Mouse (Mus musculus): ENCODE results near the gene Gnai2. TPM values are rescaled to one million over a fixed set of nuclear protein-coding genes. Genes with fewer than 3 reads are reported as not detected.
"Not testable (repeated sequence)": the region's sequence is repeated elsewhere in the genome, so short reads cannot be mapped to it uniquely, and the experiment has no call there.

Gene Gnai2
- polyA plus RNA-seq, 1 experiment: 301 TPM

DNA sequence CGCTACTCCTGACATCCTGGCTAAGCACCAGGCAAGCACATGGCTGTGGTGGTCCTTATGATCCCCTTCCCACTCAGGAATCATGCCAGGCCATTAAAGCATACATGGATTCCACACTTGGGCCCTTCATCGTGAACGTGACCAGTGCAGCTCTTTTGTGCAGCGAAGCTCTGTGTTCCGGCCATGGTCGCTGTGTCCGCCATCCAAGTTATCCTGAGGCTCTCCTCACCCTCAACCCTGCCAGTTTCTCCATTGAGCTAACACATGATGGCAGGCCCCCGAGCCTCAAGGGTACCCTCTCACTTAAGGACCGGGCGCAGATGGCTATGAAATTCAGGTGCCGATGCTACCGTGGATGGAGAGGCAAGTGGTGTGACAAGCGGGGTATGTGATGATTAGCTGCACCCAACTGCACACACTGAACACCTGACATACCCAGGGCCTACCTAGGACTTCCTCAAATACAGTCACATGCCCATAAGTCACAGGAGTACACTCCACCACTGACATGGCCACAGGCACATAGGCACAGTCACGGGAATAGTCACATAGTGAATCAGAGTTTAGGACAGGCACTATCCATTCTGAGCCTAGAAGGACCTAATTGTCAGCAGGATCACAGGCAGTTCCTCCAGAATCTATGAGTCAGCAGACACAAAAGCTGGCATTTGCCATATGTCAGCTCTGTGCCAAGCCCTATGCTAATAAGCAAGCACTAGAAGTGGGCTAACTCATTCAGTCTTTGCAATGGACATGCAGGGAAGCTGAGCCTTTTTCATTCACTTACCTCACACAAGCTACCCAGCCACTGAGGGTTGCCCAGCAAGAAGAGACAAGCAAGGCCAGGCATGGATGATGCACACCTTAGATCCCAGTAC, 55.9 kb downstream of the Gnai2 start:
- Histone ChIP-seq H3K27me3 (ENCODE audit: control insufficient read depth, insufficient read depth, low read length) (no peaks in the 10 kb centered on the region), H3K4me1 (ENCODE audit: control insufficient read depth, insufficient read depth, low read length) (peaks cover 29% of the 10 kb centered on the region), H3K4me3 (replicated peaks; ENCODE audit: insufficient read depth, low read depth, low read length) (no peak overlapping the region), H3K27ac (ENCODE audit: insufficient read depth, low read length) (peak overlapping the region; percentile 16; the same call in 1 of the 2 replicates)
- 71% methylated on average over 14 of the region's 14 CpGs for WGBS
- peak; percentile 59 to 86 for DNase-seq
- TF ChIP-seq CTCF (IDR thresholded peaks at IDR 0.05; ENCODE audit: borderline replicate concordance, insufficient read depth, low read depth, low read length): no peak
- 0 out of 2 replicates have a peak, but pooled peaks have one; percentile 13 for TF ChIP-seq POLR2A (IDR thresholded peaks at IDR 0.05; ENCODE audit: borderline replicate concordance, insufficient read depth, low read length)

DNA sequence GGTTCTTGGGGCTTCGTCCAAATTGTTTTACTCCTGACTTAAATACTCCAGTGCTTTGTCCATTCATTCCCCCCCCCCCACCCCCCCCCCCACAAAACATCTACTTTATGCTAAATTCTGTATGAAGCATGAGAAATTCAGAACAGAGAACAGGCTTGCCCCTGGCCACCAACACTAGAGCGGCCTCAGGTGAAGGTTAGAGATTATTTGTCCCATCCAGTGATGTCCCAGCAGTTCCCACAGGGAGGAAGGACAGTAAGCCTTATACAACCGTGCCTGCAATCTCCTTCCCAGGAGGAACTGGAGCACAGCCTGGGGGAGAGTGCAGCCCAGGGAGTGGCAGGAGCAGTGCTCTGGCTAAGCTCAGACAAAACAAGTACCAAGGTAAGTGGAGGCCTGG, 56.6 kb downstream of the Gnai2 start, which contains the start of gene Naa80:
Naa80 (plus strand) TSS at position 301 of the 400 bp plus-strand sequence.
- TF ChIP-seq POLR2A (IDR thresholded peaks at IDR 0.05; ENCODE audit: borderline replicate concordance, insufficient read depth, low read length): no peak
- TF ChIP-seq CTCF (IDR thresholded peaks at IDR 0.05; ENCODE audit: borderline replicate concordance, insufficient read depth, low read depth, low read length): no peak
- H3K27me3 ChIP-seq (ENCODE audit: control insufficient read depth, insufficient read depth, low read length): no peaks in the 10 kb centered on the region
- no peak within 1 kb of the TSS for H3K4me3 ChIP-seq (replicated peaks; ENCODE audit: insufficient read depth, low read depth, low read length)
- H3K4me1 ChIP-seq (ENCODE audit: control insufficient read depth, insufficient read depth, low read length): peaks cover 29% of the 10 kb centered on the region
- no peak for DNase-seq
- 66% methylated on average over 3 of the region's 3 CpGs for WGBS
- peak within 1 kb of the TSS; percentile 16; the same call in 1 of the 2 replicates for H3K27ac ChIP-seq (ENCODE audit: insufficient read depth, low read length)

DNA sequence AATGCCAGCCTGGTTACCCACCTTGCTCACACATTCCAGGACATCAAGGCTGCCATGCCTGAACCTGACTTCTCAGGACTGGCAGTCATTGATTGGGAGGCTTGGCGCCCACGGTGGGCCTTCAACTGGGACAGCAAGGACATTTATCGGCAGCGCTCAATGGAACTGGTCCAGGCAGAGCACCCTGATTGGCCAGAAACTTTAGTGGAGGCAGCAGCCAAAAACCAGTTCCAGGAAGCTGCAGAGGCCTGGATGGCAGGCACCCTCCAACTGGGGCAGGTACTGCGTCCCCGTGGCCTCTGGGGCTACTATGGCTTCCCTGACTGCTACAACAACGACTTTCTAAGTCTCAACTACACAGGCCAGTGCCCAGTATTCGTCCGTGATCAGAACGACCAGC, 57.3 kb downstream of the Gnai2 start:
- peaks cover 29% of the 10 kb centered on the region for H3K4me1 ChIP-seq (ENCODE audit: control insufficient read depth, insufficient read depth, low read length)
- TF ChIP-seq CTCF (IDR thresholded peaks at IDR 0.05; ENCODE audit: borderline replicate concordance, insufficient read depth, low read depth, low read length): no peak
- no peak for TF ChIP-seq POLR2A (IDR thresholded peaks at IDR 0.05; ENCODE audit: borderline replicate concordance, insufficient read depth, low read length)
- H3K27ac ChIP-seq (ENCODE audit: insufficient read depth, low read length): no peak overlapping the region
- H3K4me3 ChIP-seq (replicated peaks; ENCODE audit: insufficient read depth, low read depth, low read length): no peak overlapping the region
- H3K27me3 ChIP-seq (ENCODE audit: control insufficient read depth, insufficient read depth, low read length): no peaks in the 10 kb centered on the region
- WGBS: 71% methylated on average over 10 of the region's 10 CpGs
- no peak for DNase-seq

DNA sequence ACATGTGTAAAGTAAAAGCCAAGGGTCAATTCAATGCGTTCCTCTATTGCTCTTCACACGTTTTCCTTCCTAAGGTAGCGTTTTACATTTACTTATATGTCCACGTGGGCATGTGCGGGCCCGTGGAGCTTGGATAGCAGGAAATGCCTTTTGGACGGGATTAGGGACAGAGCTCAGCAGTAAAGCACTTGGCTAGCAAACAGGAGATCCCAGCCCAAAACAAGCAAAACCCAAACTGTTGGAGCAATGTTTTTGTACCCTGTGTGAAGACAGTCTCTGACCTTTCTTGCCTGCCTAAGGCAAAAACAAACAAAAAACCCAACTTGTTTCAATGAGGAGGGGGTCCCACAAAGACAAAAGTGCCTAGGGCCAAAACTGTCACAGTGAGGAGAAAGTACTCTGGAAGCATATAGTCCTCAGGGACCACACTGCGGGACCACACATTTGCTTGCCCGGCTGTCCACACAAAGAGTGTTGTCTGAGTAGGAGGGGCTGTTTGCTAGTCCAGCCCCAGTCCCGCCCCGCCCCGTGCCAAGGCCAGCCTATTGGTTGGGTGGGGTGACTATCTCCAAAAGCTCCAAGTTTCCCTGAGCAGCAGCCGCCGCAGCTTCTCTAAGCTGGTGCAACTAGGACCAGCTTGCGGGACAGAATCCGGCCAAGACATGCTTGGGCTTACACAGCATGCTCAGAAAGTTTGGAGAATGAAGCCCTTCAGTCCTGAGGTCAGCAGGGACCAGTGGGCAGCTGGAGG, 58.6 kb downstream of the Gnai2 start, which contains the start of gene Hyal1:
Hyal1 (plus strand) TSS at position 571 of the 751 bp plus-strand sequence.
- peak in 1 of 2 experiments; percentile 58 for DNase-seq
- peaks cover 29% of the 10 kb centered on the region for H3K4me1 ChIP-seq (ENCODE audit: control insufficient read depth, insufficient read depth, low read length)
- H3K4me3 ChIP-seq (replicated peaks; ENCODE audit: insufficient read depth, low read depth, low read length): no peak within 1 kb of the TSS
- no peak for TF ChIP-seq CTCF (IDR thresholded peaks at IDR 0.05; ENCODE audit: borderline replicate concordance, insufficient read depth, low read depth, low read length)
- TF ChIP-seq POLR2A (IDR thresholded peaks at IDR 0.05; ENCODE audit: borderline replicate concordance, insufficient read depth, low read length): no peak
- no peak within 1 kb of the TSS for H3K27ac ChIP-seq (ENCODE audit: insufficient read depth, low read length)
- no peaks in the 10 kb centered on the region for H3K27me3 ChIP-seq (ENCODE audit: control insufficient read depth, insufficient read depth, low read length)
- 15% methylated on average over 16 of the region's 16 CpGs for WGBS

DNA sequence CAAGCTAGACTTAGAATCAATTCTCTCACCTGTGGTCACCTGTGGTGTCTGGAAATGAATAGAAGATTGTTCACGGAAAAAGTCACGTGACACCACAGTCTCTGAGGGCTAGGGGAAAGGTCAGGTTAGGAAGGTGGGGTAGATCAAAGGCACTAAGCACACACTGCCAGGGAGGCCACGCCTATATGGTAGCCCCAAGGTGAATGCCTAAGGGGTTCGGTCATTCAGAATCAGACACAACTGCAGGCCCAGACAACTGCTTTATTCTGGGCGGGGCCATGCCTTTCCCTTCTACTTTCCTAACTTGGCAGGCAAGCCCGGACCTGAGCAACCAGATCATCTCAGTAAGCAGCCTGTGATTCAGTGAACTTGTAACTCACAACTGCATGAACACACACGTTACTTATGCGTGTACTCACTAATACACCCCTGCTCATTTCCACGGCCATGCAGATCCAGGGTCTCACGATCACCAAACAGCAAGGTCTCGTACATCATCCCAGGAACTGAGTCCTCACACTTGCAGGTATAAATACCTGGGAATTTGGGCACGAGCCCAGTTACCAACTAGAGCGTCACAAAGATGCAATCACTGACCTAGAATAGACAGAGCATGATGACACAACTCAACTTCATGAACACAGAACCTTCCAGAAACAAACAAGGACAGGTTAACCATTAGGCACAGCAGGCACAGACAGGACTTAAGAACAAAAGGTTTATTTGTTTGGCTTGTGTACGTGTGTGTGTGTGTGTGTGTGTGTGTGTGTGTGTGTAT, 59.4 kb downstream of the Gnai2 start:
- DNase-seq: peak in 1 of 2 experiments; percentile 56
- peaks cover 29% of the 10 kb centered on the region for H3K4me1 ChIP-seq (ENCODE audit: control insufficient read depth, insufficient read depth, low read length)
- WGBS: 46% methylated on average over 14 of the region's 14 CpGs
- no peak overlapping the region for H3K27ac ChIP-seq (ENCODE audit: insufficient read depth, low read length)
- TF ChIP-seq POLR2A (IDR thresholded peaks at IDR 0.05; ENCODE audit: borderline replicate concordance, insufficient read depth, low read length): no peak
- TF ChIP-seq CTCF (IDR thresholded peaks at IDR 0.05; ENCODE audit: borderline replicate concordance, insufficient read depth, low read depth, low read length): no peak
- no peaks in the 10 kb centered on the region for H3K27me3 ChIP-seq (ENCODE audit: control insufficient read depth, insufficient read depth, low read length)
- no peak overlapping the region for H3K4me3 ChIP-seq (replicated peaks; ENCODE audit: insufficient read depth, low read depth, low read length)

DNA sequence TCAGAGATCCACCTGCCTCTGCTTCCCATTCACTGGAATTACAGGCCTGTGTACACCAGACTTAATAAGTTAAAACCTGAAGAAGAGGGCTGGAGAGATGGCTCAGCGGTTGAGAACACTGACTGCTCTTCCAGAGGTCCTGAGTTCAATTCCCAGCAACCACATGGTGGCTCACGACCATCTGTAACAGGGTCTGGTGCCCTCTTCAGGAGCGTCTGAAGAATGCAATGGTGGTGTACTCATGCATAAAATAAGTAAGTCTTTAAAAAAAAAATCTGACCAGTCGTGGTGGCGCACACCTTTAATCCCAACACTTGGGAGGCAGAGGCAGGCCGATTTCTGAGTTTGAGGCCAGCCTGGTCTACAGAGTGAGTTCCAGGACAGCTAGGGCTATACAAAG, 61.4 kb downstream of the Gnai2 start:
- WGBS: 82% methylated on average over 6 of the region's 6 CpGs
- DNase-seq; H3K27me3 ChIP-seq (ENCODE audit: control insufficient read depth, insufficient read depth, low read length); H3K27ac ChIP-seq (ENCODE audit: insufficient read depth, low read length); H3K4me3 ChIP-seq (replicated peaks; ENCODE audit: insufficient read depth, low read depth, low read length): not testable (repeated sequence)
- H3K4me1 ChIP-seq (ENCODE audit: control insufficient read depth, insufficient read depth, low read length): peaks cover 25% of the 10 kb centered on the region

DNA sequence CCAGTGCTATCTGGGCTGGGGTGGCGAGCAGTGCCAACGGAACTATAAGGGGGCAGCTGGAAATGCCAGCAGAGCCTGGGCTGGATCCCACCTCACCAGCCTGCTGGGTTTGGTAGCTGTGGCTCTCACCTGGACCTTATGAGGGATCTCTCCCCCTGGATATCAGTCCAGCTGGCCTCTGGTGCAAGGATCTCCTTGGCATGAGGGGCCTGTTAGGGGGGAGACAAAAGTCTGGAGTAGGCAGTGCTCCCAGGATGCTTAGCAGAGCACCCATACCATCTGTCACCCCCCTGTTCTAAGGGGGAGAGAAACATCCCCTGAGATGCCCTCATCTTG, 62.9 kb downstream of the Gnai2 start:
- TF ChIP-seq POLR2A (IDR thresholded peaks at IDR 0.05; ENCODE audit: borderline replicate concordance, insufficient read depth, low read length) (no peak), CTCF (IDR thresholded peaks at IDR 0.05; ENCODE audit: borderline replicate concordance, insufficient read depth, low read depth, low read length) (no peak)
- 72% methylated on average over 2 of the region's 2 CpGs for WGBS
- Histone ChIP-seq H3K27me3 (ENCODE audit: control insufficient read depth, insufficient read depth, low read length) (no peaks in the 10 kb centered on the region), H3K4me3 (replicated peaks; ENCODE audit: insufficient read depth, low read depth, low read length) (no peak overlapping the region), H3K4me1 (ENCODE audit: control insufficient read depth, insufficient read depth, low read length) (peaks cover 22% of the 10 kb centered on the region), H3K27ac (ENCODE audit: insufficient read depth, low read length) (no peak overlapping the region)
- no peak for DNase-seq

All from cerebellum, adult 2 months (tissue).